Mouse (Mus musculus): Measurements from ENCODE around the gene Farp1. TPM values are rescaled to one million over a fixed set of nuclear protein-coding genes. Genes with fewer than 3 reads are reported as not detected.

Gene Farp1
- polyA plus RNA-seq, 1 experiment = 42.6 TPM

DNA sequence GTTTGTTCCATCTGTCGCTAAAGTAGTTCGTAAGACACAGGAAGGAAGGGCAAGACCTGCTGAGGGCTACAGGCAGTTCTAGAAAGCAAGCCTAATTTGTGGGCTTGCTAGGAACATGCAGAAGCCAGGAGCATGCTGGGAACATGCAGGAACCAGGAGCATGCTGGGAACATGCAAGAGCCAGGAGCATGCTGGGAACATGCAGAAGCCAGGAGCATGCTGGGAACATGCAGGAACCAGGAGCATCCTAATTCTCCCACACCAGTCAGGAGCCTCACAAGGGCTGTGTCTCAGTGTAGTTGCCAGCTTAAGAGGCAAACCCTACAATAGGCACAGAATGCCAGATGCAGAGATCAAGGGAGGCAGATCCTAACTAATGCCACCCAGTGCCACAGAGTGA is 291.4 kb downstream of the Farp1 start:
- no peak overlapping the region for H3K4me3 ChIP-seq (ENCODE audit: insufficient read depth, poor library complexity, severe bottlenecking)
- TF ChIP-seq CTCF (IDR thresholded peaks at IDR 0.05; ENCODE audit: control insufficient read depth, insufficient read depth, insufficient read length) (no peak), MYOD1 (IDR thresholded peaks at IDR 0.05; ENCODE audit: control insufficient read depth, insufficient read length, low read depth) (no peak), USF1 (IDR thresholded peaks at IDR 0.05; ENCODE audit: low read depth) (no peak), CEBPB (IDR thresholded peaks at IDR 0.05; ENCODE audit: low read depth) (no peak), MYOG (IDR thresholded peaks at IDR 0.05; ENCODE audit: control insufficient read depth, extremely low read depth, insufficient read length) (no peak), MAX (IDR thresholded peaks at IDR 0.05) (no peak), FOSL1 (IDR thresholded peaks at IDR 0.05; ENCODE audit: insufficient read depth, low read length, poor library complexity, severe bottlenecking) (no peak)

DNA sequence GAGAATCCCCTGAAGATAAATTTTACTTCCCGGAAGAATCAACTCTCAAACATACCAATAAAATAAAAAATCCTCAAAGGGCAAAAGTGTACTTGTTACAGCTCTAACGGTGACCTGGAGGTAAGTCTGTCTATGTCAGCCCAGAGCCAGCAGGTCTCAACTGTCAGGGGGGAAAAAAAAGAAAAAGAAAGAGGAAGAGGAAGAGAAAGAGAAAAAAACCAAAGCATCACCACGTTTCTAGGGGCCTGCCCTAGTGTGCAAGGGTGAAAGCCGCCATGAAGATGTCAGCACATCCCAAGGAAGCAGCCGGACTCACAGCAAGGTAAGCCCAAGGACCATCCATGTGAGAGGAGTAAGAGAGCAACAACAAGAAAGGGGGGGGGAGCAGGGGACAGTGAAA is 293.9 kb downstream of the Farp1 start:
- Histone ChIP-seq H3K36me3 (ENCODE audit: control insufficient read depth, insufficient read depth) (peaks cover 24% of the 10 kb centered on the region), H3ac (ENCODE audit: control insufficient read depth, insufficient read length, low read depth) (no peak overlapping the region), H3K79me3 (ENCODE audit: low read depth) (peaks cover 87% of the 10 kb centered on the region), H3K27me3 (ENCODE audit: control insufficient read depth, insufficient read depth, insufficient read length) (no peaks in the 10 kb centered on the region), H3K79me2 (ENCODE audit: control insufficient read depth, insufficient read depth) (peaks cover 91% of the 10 kb centered on the region), H3K4me3 (ENCODE audit: insufficient read depth, poor library complexity, severe bottlenecking) (no peak overlapping the region)
- TF ChIP-seq CTCF (IDR thresholded peaks at IDR 0.05; ENCODE audit: control insufficient read depth, insufficient read depth, insufficient read length) (no peak), MYOG (IDR thresholded peaks at IDR 0.05; ENCODE audit: control insufficient read depth, extremely low read depth, insufficient read length) (no peak), MAX (IDR thresholded peaks at IDR 0.05) (no peak), USF1 (IDR thresholded peaks at IDR 0.05; ENCODE audit: low read depth) (no peak), CEBPB (IDR thresholded peaks at IDR 0.05; ENCODE audit: low read depth) (no peak), MYOD1 (IDR thresholded peaks at IDR 0.05; ENCODE audit: control insufficient read depth, insufficient read length, low read depth) (no peak), FOSL1 (IDR thresholded peaks at IDR 0.05; ENCODE audit: insufficient read depth, low read length, poor library complexity, severe bottlenecking) (no peak)

More for the DNA sequence above, 291.4 kb downstream of the Farp1 start:
- no peaks in the 10 kb centered on the region for H3K27me3 ChIP-seq (ENCODE audit: control insufficient read depth, insufficient read depth, insufficient read length)
- peaks cover 10% of the 10 kb centered on the region for H3K36me3 ChIP-seq (ENCODE audit: control insufficient read depth, insufficient read depth)
- H3K79me3 ChIP-seq (ENCODE audit: low read depth) = peaks cover 87% of the 10 kb centered on the region
- no peak overlapping the region for H3ac ChIP-seq (ENCODE audit: control insufficient read depth, insufficient read length, low read depth)
- H3K79me2 ChIP-seq (ENCODE audit: control insufficient read depth, insufficient read depth) = peaks cover 91% of the 10 kb centered on the region

DNA sequence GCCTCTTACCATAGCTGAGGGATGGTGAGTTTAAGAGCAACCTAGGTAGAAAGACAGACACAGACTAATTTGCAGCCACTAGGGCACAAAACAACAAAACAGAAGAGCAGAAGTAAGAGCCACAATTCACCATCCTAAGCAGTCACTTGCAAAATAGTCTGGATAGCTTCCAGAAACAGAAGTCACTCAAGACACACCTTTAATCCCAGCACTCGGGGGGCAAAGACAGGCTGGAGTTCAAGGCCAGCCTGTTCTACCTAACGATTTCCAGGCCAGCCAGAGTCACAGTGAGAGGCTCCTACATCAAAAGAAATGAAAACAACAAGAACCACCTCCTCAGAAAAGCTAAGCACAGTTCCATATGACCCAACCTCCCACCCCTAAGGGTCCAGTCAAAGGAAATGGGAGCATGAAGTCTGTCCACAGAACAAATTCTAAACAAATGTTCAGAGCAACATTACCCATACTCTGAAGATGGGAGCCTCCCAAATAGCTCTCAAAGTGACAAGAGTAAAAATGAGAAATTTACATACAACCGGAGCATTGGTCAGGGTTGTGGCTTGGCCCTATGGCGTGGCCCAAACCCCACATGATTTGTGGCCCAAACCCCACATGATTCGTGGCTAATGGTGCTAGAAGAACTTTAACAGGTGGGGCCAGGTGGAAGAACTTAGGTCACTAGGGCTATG is 294.5 kb downstream of the Farp1 start:
- peaks cover 91% of the 10 kb centered on the region for H3K79me2 ChIP-seq (ENCODE audit: control insufficient read depth, insufficient read depth)
- no peak for TF ChIP-seq MYOD1 (IDR thresholded peaks at IDR 0.05; ENCODE audit: control insufficient read depth, insufficient read length, low read depth)
- H3K27me3 ChIP-seq (ENCODE audit: control insufficient read depth, insufficient read depth, insufficient read length) = no peaks in the 10 kb centered on the region
- H3K36me3 ChIP-seq (ENCODE audit: control insufficient read depth, insufficient read depth) = peaks cover 28% of the 10 kb centered on the region
- peaks cover 87% of the 10 kb centered on the region for H3K79me3 ChIP-seq (ENCODE audit: low read depth)
- H3ac ChIP-seq (ENCODE audit: control insufficient read depth, insufficient read length, low read depth) = no peak overlapping the region
- H3K4me3 ChIP-seq (ENCODE audit: insufficient read depth, poor library complexity, severe bottlenecking) = no peak overlapping the region

DNA sequence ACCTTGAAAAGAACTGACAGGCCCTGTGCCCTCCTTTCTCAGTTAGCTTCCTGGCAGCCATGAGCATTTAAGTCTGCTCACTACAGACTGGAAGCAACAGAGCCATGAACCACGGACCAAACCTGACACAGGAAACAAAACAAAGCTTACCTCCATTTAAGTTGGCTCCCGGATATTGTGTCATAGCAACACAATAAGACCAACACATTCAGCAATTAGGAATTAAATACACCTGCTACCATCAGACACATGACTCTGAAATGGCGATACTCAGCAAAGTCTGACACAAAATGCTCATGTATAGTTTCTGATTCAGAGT is 295.0 kb downstream of the Farp1 start:
- H3K36me3 ChIP-seq (ENCODE audit: control insufficient read depth, insufficient read depth) = peaks cover 33% of the 10 kb centered on the region
- TF ChIP-seq MYOD1 (IDR thresholded peaks at IDR 0.05; ENCODE audit: control insufficient read depth, insufficient read length, low read depth) (no peak), CEBPB (IDR thresholded peaks at IDR 0.05; ENCODE audit: low read depth) (no peak), USF1 (IDR thresholded peaks at IDR 0.05; ENCODE audit: low read depth) (no peak), FOSL1 (IDR thresholded peaks at IDR 0.05; ENCODE audit: insufficient read depth, low read length, poor library complexity, severe bottlenecking) (no peak), MAX (IDR thresholded peaks at IDR 0.05) (no peak), MYOG (IDR thresholded peaks at IDR 0.05; ENCODE audit: control insufficient read depth, extremely low read depth, insufficient read length) (no peak), CTCF (IDR thresholded peaks at IDR 0.05; ENCODE audit: control insufficient read depth, insufficient read depth, insufficient read length) (no peak)

More for the DNA sequence above, 295.0 kb downstream of the Farp1 start:
- no peak overlapping the region for H3K4me3 ChIP-seq (ENCODE audit: insufficient read depth, poor library complexity, severe bottlenecking)
- H3K27me3 ChIP-seq (ENCODE audit: control insufficient read depth, insufficient read depth, insufficient read length) = no peaks in the 10 kb centered on the region
- no peak overlapping the region for H3ac ChIP-seq (ENCODE audit: control insufficient read depth, insufficient read length, low read depth)
- H3K79me3 ChIP-seq (ENCODE audit: low read depth) = peaks cover 87% of the 10 kb centered on the region
- H3K79me2 ChIP-seq (ENCODE audit: control insufficient read depth, insufficient read depth) = peaks cover 91% of the 10 kb centered on the region

Other genes with a start within 250 kb of the Farp1 start
- gene Ipo5, start 124.0 kb upstream of the Farp1 start, polyA plus RNA-seq (2012; fragmentation: generic; extraction: Trizol) = 89.4 TPM